Mouse (Mus musculus) lung, postnatal 0 days (tissue): ENCODE results near the gene C7.

Experiments
- CTCF ChIP-seq: IDR thresholded peaks from 2 replicates; pipeline ENCODE4 v1.5.1; 2016; ENCODE audit warnings: antibody characterized with exemption, mild to moderate bottlenecking
- EP300 ChIP-seq: IDR thresholded peaks from 2 replicates; pipeline ENCODE4 v1.6.1; 2016; ENCODE audit warnings: antibody characterized with exemption, mild to moderate bottlenecking, control low read depth

- TF ChIP-seq CTCF = no peak
- TF ChIP-seq EP300 = no peak
Observed at GRCm38 (mm10) chr15:5102312-5102711, 38.8 kb upstream of the C7 start.
